Mouse (Mus musculus): ENCODE data around the gene Spocd1.
"Not testable (repeated sequence)": the region's sequence is repeated elsewhere in the genome, so short reads cannot be mapped to it uniquely, and the experiment has no call there.

Gene Spocd1

GRCm38 (mm10) chr4:129928949-129929348 lies at the start of gene Spocd1:
Gene Spocd1 (plus strand): TSS chr4:129929249.
- no peak for DNase-seq

GRCm38 (mm10) chr4:129880615-129881014 lies 48.4 kb upstream of the Spocd1 start:
- DNase-seq: no peak

DNA sequence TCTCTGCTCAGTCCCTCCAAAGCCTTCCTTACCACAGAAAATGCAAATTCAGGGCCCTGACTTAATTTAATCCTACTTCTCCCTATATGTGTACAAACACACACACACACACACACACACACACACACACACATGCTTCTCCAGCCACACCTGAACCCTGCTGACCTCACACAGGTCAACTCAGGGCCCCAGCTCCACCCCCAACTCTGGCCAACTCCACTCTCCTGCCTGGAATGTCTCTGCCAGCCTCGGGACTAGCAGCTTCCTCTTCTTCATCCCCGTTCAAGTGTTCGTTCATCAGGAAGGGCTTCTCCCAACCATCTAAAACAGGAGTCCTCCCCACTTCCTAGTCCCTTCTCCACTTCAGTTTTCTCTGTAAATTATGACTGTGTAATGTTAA lies 47.4 kb upstream of the Spocd1 start:
- no peak for DNase-seq

- peak; percentile 70 to 75 for DNase-seq
Observed at GRCm38 (mm10) chr4:129882555-129883293, 46.3 kb upstream of the Spocd1 start.

DNA sequence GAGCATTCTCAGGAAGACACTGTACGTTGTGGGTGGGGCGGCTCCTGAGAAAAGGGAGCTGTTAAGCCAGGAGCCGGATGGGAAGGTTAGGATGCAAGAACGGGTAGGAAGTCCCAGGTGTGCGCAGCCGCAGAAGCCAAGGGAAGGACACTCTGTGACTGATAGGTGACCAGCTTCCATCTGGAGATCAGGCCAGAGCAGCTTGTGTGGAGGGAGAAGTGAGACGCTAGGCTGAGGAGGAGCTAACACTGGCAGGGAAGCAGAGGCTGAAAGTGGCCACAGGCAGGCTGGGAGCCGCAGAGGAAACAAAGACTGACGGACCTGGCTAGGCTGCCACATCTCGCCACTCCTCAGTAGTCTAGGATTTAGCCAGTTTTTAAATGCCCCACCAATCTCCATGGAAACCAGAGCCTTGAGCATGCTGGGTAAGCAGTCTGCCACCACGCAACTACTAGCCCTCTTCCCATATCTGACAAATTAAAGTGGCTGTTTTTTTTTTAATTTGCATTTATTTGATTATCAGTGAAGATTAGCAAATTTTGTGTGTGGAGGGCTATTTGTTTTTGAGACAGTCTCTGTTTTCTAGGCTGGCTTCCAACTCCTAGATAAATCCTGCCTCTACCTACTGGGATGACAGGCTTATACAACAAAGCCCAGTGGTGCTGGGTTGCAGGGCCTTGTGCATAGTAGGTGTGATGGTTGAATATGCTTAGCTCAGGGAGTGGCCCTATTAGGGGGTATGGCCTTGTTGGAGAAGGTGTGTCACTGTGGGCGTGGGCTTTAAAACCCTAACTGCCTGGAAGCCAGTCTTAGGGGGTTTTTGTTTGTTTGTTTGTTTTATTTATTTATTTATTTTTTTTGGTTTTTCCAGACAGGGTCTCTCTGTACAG lies 44.8 kb upstream of the Spocd1 start:
- peak in 1 of 2 experiments; percentile 7 for DNase-seq

- DNase-seq: no peak
Observed at GRCm38 (mm10) chr4:129889661-129890060, 39.4 kb upstream of the Spocd1 start.

DNA sequence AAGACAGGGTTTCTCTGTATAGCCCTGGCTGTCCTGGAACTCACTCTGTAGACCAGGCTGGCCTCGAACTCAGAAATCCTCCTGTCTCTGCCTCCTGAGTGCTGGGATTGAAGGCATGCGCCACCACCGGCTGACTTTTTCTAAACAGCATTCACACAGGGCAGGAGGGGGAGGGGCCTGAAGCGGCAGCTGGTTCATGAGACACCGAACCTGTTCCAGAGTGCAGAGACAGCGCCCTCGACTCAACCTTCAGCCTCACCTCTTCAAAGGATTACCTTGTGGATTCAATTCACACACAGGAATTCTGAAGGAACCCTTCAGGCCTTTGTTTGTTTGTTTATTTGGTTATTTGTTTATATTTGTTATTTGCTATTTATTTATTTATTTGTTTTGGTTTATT lies 39.0 kb upstream of the Spocd1 start:
- no peak for DNase-seq

DNA sequence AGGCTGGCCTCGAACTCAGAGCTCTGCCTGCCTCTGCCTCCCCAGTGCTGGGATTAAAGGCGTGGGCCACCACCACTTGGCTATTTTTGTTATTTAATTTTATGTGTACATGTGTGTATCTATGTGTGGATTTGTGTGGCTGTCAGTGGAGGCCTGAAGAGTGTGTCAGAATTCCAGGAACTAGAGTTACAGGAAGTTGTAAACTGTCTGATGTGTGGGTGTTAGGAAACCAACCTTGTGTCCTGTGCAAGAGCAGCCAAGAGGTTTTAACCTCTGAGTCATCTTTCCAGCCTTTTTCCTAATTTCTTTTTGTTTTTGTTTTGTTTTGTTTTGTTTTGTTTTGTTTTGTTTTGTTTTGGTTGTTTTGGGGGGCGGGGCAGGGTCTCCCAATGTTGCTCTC lies 34.2 kb upstream of the Spocd1 start:
- no peak for DNase-seq

GRCm38 (mm10) chr4:129898815-129899214 lies 30.2 kb upstream of the Spocd1 start:
- not testable (repeated sequence) for DNase-seq

GRCm38 (mm10) chr4:129902394-129902793 lies 26.7 kb upstream of the Spocd1 start:
- DNase-seq: no peak

- no peak for DNase-seq
Observed at GRCm38 (mm10) chr4:129903577-129903976, 25.5 kb upstream of the Spocd1 start.

DNA sequence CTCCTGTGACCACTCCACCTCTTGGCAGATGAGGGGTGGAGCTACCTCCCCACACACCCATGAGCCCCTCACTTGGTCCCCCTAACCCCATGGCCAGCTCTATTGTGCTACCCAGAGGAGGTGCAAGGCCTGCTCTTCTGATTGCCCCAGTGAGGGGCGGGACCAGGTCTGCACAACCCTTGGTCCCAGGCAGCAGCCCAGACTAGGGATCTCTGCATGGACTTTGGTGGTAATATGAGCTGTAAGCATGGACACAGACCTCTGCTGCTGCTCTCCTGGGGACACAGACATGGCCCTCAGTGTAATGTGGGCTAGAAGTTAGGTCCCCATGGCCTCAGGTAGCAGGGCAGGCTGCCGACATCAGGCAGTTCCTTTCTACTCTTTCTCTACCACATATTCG lies 24.0 kb upstream of the Spocd1 start:
- no peak for DNase-seq

DNA sequence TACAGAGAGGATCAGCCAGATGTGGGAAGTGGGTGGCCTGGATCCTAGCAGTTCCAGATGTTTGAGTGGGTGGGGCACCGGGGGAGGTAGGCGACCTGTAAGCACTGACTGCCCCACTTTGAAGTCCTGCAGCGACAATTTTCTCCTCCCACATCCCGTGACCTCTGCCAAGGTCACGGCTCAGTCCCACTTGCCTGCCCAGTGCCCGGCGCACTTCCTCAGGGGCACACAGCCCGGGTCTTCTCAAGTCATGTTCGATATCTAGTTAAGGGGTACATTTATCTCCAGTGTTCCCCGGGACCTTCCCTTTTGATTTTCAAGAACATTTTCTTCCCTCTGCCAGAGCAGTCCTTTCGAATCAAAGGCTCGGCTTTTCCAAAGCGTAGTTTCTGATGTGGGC lies 23.0 kb upstream of the Spocd1 start:
- no peak for DNase-seq

GRCm38 (mm10) chr4:129908836-129909235 lies 20.2 kb upstream of the Spocd1 start:
- DNase-seq: no peak

DNA sequence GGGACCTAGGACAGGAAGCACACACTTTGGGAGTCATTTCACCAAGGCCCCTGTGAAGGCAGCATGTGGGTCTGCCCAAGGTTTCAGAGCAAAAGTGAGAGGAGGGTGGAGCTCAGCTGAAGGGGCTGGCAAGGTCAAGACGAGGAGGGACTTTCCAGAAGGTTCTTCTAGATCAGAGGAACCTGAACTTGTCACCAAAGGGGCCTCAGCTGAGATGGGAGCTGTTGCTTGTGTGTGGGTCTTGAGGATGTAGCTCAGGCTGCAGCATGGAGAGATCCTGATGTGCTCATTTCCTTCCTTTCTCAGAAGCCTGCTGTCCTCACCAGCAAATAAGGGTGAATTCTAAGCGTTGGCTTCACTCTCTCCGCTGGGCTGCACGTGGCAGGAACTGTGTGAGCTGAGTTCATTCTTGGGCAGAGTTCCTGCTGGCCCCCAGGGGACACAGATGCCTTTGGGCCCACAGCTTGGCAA lies 19.8 kb upstream of the Spocd1 start:
- peak in 1 of 2 experiments; percentile 16 for DNase-seq

- no peak for DNase-seq
Observed at GRCm38 (mm10) chr4:129912998-129913397, 16.1 kb upstream of the Spocd1 start.

DNA sequence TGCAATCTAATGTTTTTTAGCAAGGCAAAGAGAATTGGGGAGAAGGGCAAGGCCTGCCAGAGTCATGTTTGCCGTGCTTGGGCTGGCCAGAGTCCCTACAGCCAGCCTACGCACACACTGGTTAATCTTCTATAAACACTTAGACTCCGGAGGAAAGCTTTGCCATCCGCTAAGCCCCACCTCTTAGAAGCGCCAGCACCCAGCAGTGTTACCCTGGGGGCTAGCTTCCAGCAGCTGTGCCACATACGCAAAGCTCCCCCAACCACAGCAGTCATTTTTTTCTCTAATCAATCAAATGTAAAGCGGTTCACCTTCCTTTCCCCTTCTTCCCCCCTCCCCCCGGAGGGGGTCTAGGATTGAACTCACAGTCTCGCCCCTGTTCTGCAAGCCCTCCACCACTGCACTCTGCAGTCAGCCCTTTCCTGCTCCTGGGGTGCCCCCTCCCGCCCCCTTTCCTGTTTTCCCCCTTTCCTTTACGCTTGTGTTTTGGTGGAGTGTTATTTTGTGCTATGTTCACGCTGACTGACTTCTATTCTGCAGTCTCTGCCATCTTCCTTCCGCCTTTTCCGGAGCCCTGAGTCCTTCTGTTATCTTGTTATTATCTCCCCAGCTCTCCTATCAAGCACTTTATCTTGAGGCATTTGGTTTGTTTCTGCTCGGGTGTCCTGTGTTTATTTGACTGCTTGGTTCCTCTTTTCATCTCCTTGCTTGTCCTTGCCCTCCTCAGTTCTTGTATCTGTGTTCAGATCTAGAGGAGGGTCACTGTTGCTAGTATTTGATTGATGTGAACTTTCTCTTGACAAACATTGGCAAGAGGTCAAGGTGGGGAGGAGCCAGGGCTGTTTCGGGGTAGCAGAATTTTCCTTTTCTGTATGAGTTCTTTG lies 15.0 kb upstream of the Spocd1 start:
- DNase-seq: peak; percentile 25 to 30

DNA sequence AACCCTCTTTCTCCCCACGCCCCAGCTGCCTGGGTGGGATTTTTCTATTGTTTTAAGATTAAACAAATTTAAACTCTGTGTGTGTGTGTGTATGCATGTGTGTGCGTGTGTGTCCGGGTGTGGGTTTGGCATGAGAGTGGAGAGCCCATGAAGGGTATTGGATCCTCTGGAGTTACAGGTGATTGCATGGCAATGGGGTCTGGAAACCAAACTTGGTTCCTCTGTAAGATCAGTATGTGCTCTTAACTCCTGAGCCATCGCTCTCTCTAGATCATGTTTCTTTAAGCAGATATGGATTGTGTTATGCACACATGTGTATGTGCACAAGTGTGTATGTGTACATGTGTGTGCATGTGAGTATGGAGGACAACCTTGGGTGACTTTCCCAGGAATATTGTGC lies 14.4 kb upstream of the Spocd1 start:
- no peak for DNase-seq

DNA sequence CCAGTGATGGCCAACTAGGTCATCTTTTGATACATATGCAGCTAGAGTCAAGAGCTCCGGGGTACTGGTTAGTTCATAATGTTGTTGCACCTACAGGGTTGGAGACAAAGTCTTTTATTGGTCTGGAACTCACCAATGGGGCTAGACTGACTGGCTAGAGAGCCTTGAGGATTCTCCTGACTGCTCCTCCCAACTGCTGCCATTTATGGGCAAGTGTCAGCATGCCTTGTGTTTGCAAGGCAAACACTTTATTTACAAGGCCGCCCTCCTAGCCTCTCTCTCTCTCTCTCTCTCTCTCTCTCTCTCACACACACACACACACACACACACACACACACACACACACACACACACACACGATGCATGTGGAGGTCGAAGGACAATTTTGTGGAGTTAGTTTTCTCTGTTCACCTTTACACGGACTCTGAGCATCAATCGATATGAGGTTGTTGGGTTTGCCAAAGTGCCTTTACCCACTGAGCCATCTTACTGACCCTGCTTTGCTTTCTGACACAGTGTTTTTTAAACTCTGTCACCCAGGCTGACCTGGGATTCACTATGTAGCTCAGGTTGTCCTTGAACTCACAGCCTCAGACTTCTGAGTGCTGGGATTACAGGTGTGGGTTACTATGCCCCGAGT lies 13.6 kb upstream of the Spocd1 start:
- DNase-seq: no peak

DNA sequence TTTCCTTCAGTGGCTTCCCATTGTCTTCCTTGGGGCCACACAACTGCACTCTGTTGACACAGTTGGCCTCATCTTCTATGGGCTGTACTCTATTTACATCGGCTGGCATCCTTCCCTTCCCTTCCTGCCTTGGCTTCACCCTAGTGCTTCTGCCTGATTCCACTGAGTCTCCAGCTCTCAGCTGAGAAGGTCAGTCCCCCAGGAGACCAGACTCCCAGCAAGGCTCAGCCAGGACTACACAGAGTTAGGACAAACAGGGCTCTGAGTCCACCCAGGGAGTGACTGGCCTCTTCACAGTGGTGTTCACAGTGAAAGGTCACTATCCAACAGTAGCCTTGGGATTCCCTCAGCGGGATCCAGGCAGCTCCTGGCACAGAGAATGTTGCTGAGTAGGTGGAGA lies 12.9 kb upstream of the Spocd1 start:
- DNase-seq: no peak

DNA sequence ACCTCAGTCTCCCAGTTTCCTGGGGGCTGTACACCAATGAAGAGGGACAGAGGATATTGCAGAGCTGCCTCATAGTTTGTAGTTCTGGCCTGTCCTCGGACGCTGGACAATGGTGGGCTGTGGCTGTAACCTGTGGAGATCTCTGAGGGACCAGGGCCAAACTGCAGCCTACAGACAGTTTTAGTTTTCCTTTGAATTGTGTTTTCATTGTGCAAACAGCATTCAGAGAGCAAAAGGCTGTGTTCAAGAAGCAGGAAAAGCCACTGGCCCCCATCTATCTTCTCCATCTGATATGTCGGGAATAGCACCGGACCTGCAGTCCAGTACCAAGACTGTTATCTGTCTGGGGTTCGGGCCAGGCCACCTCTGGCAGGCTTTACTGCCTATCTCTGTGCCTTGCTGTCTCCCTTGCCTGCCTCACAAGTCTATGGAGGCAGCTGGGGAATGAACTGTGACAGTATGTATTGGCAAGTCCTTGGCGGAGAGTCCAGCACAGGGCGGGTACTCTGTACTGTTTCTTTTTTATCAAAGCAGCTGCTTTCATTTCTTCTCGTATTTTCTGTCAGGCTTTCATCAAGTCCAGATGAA lies 11.9 kb upstream of the Spocd1 start:
- DNase-seq: peak; percentile 31 to 32

- DNase-seq: no peak
Observed at GRCm38 (mm10) chr4:129918464-129918863, 10.6 kb upstream of the Spocd1 start.

All from kidney, postnatal 36 days (tissue).